Mouse (Mus musculus) spleen, adult 2 months (tissue): ENCODE measurements at regions not wholly inside any gene's neighbourhood (a gene's known extent, or its start where the extent isn't known, plus 50 kb on each side); places are given as distances from the start of the nearest gene placed in this dataset.

Source experiments
- CTCF ChIP-seq: fragments of 200-500 bp; IDR thresholded peaks from 2 replicates; pipeline ENCODE4 v1.5.1; 2011; ENCODE audit warnings: mild to moderate bottlenecking, inconsistent platforms; ENCODE audit not compliant: insufficient read depth, insufficient read length, insufficient replicate concordance; ENCODE audit errors: extremely low read depth
- POLR2A ChIP-seq: fragments of 200-500 bp; IDR thresholded peaks from 2 replicates; pipeline ENCODE4 v1.6.1; 2011; ENCODE audit warnings: low read depth, low read length, inconsistent platforms

- TF ChIP-seq CTCF: no peak
- TF ChIP-seq POLR2A: no peak
These were observed 71.6 kb upstream of the Nkd1 start for GRCm38 (mm10) chr8:88449534-88449933.
